Mouse (Mus musculus): ENCODE measurements around the gene Ptchd1. TPM values are rescaled to one million over a fixed set of nuclear protein-coding genes. Genes with fewer than 3 reads are reported as not detected.

The Ptchd1 gene
- 1 to 10 TPM; 5.1 to 7.8 TPM for total RNA-seq (2021)
- long read RNA-seq, partial matches to known transcripts, result 0 of 2 reads
- long read RNA-seq, other reads (novel, unspliced or antisense), result 2 of 2 reads

DNA sequence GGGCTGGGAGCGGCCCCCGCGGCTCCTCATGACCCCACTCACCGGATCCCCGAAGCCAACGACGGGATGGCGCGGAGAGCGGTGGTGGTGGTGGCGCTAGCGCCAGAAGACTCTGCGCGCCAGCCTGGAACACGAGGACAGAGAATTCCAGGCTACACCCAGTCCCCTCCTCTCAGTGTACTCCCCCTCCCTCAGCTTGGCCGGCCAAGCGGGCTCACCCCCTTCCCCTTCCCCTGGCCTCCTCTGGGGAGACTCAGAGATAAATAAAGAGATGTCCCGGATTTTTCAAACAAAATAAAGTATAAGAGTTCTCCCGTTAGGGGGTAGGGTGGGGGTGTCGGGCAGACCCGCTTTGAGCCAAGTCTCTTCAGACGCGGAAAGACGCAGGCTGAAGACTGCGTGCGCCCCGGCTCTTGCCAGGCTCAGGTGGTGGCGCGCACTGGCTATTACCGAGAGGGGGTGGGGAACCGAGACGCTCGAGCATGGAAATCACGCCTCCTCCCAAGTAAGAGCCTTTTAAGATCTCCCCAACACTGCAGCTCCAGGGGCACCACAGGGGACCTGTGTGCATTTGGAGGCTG is at the start of gene Ptchd1:
Gene Ptchd1, minus strand, starts transcription at position 114 of the 581 bp plus-strand sequence.
- DNase-seq (ENCODE audit: low spot score in 2 of 2), result peak in 1 of 2 experiments; percentile 9

GRCm38 (mm10) chrX:155657971-155658370 is 34.4 kb upstream of the Ptchd1 start:
- DNase-seq (ENCODE audit: low spot score in 2 of 2), result peak; percentile 9 to 20

DNA sequence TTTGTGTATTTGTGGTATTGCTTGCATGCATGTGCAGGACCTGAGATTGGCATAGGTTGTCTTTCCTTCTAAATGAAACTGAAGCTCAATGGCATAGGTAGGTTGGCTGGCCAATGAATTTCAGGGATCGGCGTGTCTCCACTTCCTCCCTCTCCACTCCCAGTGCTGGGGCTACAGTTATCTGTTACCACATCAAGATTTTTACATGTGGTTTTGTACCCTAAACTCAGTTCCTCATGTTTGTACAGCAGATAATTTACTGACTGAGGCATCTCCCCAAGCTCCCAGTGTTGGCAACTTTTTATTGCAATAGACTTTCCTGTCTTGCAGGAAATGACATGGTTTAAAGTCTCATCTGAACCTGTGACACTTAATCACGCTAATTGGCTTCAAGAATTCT is 22.4 kb upstream of the Ptchd1 start:
- DNase-seq (ENCODE audit: low spot score in 2 of 2), result no peak

DNA sequence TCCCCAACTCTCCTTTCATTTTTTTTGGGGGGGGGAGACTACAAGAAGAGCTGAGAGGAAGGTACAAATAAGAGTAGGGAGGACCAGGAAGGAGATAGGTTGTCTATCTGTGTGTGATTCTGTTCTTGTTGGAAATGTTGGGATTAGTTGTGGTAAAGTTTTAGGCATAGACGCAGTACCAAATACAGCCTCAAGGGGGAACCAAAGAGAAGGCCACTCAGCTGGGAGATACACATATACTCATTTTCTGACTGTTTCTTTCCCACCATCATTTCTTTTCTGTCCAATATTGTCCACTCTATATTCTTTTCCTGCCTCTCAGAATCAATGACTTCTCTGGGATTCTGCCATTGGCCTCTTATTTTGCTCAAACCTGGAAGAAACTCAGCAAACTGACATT is 20.4 kb upstream of the Ptchd1 start:
- peak in 1 of 2 experiments; percentile 34 for DNase-seq (ENCODE audit: low spot score in 2 of 2)

DNA sequence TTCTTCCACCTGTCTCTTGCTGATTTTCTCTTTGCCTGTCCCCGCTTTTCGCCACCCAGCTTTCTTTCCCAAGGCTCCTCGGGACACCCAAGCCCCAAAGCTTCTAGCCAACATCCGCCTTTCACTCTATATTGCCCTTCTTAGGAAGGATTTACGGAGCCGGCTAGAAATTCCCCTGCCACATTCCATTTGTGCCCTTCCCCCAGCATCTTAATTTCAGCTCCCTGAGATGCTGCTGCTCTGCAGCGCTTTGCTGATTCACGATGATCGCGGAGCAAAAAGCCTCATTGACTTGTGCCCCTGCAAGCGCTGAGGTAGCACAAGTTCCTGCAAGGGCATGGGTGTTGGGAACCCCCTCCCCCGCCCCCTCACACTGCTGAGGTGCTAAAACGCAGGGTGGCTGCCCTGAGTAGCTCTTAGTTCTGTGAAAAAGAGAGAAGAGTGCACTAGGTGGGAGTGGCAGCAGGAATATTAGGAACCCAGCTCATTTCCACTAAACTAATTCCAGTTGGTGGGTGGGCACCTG is 2.1 kb upstream of the Ptchd1 start:
- no peak for DNase-seq (ENCODE audit: low spot score in 2 of 2)

GRCm38 (mm10) chrX:155624895-155625294 is 1.3 kb upstream of the Ptchd1 start:
- DNase-seq (ENCODE audit: low spot score in 2 of 2), result no peak

DNA sequence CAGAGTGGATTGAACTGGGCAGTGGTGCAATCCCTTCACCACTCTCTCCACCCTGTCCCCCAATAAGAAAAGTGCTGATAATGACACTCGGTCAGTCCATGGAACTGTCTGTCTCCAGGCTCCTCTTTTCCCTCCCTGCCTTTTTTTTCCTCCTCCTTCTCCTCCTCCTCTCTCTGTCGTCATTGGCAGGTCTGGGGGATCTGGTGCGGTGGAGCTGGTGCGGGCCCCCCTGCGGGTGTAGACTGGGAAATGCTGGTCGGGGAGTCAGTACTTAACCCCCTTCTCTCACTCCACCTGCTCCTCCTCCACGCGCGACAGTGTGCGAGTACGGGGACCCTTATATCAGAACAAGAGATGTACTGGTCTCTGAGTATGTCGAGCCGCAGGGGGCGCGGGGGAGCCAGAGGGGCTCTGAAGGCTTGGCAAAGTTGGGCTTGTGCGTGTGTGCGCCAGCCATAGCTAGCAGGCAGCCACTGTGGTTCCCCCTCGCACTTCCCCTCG is 777 bp upstream of the Ptchd1 start, which contains the start of gene Gm15155:
Gene Gm15155, plus strand, starts transcription at position 401 of the 501 bp plus-strand sequence.
- peak; percentile 6 for DNase-seq (ENCODE audit: low spot score in 2 of 2)

GRCm38 (mm10) chrX:155622961-155623599 is 534 bp downstream of the Ptchd1 start:
- DNase-seq (ENCODE audit: low spot score in 2 of 2), result peak in 1 of 2 experiments; percentile 11

GRCm38 (mm10) chrX:155622527-155622926 is 1.1 kb downstream of the Ptchd1 start:
- no peak for DNase-seq (ENCODE audit: low spot score in 2 of 2)

DNA sequence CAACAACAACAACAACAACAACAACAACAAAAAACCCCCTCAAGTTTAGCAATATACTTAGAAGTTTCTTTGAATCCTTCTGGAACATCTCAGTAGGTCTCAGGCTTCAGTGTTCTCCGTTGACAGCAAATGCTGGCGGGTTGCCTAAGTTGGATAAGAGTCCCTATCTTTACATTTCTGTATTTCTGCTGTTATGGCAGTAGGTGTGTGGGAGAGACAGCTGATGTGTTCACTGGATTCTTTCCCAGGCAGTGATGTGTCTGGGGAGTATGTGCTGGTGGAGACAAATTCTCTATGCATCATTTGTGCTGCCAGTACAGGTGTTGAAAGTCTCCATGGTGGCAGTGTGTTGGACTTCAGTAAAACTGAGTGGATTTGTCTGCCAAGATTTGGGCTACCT is 22.4 kb downstream of the Ptchd1 start:
- no peak for DNase-seq (ENCODE audit: low spot score in 2 of 2)

- no peak for DNase-seq (ENCODE audit: low spot score in 2 of 2)
These were observed 27.2 kb downstream of the Ptchd1 start for GRCm38 (mm10) chrX:155596390-155596789.

DNA sequence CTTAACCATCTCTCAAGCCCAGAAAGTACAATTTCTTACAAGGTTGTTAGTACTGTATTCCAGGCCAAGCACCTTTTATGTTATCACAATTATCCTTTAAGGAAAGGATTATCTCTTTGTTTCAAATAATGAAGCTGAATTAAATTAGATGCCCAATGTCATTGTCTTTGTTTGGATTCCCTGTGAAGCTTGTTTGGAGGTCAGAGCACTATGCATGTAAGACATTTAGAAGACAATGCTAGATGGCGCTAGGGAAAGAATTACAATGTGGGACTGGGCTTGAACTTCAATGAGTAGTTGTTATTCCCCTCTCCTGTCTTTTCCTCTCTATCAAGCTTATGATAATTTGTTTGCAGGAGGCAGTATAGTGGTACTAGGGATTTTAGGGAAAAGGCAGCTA is 28.9 kb downstream of the Ptchd1 start:
- DNase-seq (ENCODE audit: low spot score in 2 of 2), result no peak

GRCm38 (mm10) chrX:155592467-155592866 is 31.1 kb downstream of the Ptchd1 start:
- peak in 1 of 2 experiments; percentile 26 for DNase-seq (ENCODE audit: low spot score in 2 of 2)

- DNase-seq (ENCODE audit: low spot score in 2 of 2), result no peak
These were observed 32.1 kb downstream of the Ptchd1 start for GRCm38 (mm10) chrX:155591490-155591889.

DNA sequence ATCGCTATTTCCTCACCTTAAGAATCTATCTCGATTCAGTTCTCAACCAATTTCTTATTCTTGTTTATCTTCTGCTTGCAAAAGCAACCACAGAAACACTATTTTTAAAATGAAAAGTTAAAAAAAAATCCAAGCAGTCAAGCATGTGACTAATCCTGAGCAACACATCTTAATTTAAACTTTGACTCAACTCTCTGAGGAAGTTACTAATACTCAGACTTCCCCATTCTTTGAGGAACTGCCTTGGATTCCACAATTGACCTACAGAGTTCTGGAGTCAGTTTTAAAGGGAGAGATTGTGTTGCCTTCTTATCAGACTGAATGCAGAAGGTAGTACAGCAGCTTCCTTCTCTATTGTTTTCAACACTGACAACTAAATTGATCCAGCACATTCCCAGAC is 39.0 kb downstream of the Ptchd1 start:
- DNase-seq (ENCODE audit: low spot score in 2 of 2), result no peak

- DNase-seq (ENCODE audit: low spot score in 2 of 2), result no peak
These were observed 43.8 kb downstream of the Ptchd1 start for GRCm38 (mm10) chrX:155579791-155580190.

DNA sequence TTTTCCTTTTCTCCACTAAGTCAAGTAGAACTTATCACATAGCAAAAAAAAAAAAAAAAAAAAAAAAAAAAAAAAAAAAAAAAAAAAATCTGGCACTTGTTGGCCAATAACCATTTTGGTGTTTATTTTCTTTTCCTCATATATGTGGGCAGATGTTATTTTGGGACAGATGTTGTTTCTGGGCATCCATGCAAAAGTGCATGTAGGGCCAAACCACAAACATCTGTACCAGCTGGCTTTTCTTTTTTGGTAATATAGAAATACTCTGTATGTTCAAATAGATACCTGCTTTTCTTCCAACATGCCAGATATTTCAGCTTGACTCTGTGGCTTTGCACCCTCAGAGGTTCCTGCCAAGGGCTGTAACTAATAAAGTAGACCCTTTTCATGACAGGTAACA is 51.2 kb downstream of the Ptchd1 start:
- DNase-seq (ENCODE audit: low spot score in 2 of 2), result no peak

DNA sequence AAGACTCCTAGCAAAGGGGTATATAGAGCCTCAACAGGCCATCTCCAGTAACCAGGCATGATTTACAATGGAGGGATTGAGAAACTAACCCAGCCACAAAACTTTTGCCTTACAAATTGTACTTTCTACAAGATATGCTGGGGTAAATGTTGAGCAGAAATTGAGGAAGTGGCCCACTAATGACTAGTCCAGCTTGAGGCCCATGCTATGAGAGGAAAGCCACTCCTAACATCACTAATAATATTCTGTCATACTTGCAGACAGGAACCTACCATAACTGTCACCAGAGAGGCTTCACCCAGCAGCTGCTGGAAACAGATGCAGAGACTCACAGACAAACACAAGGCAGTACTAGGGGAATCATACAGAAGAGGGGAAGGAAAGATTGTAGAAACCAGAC is 79.8 kb downstream of the Ptchd1 start:
- DNase-seq (ENCODE audit: low spot score in 2 of 2), result no peak
